Mouse (Mus musculus) 416B (cell line): Measurements from ENCODE around the gene Snap23.

Experiments used
- DNase-seq: peaks from one replicate; pipeline ENCODE4 v3.0.0; 2011; ENCODE audit warnings: low read depth

Gene Snap23

GRCm38 (mm10) chr2:120566886-120567797 lies at the start of gene Snap23:
TSS of gene Snap23 (plus strand) at chr2:120567671.
- DNase-seq: peak; percentile 94

- DNase-seq: peak; percentile 36
Observed at GRCm38 (mm10) chr2:120518547-120519210, 48.8 kb upstream of the Snap23 start.

- DNase-seq: no peak
Observed at GRCm38 (mm10) chr2:120526771-120527170, 40.7 kb upstream of the Snap23 start.

- DNase-seq: peak; percentile 31
Observed at GRCm38 (mm10) chr2:120529531-120529930, 37.9 kb upstream of the Snap23 start.

GRCm38 (mm10) chr2:120531223-120531622 lies 36.2 kb upstream of the Snap23 start:
- DNase-seq: peak; percentile 46

- DNase-seq: no peak
Observed at GRCm38 (mm10) chr2:120539333-120539732, 28.1 kb upstream of the Snap23 start.

GRCm38 (mm10) chr2:120539778-120540208 lies 27.7 kb upstream of the Snap23 start:
- DNase-seq: no peak

GRCm38 (mm10) chr2:120544732-120545131 lies 22.7 kb upstream of the Snap23 start:
- no peak for DNase-seq

- no peak for DNase-seq
Observed at GRCm38 (mm10) chr2:120556868-120557267, 10.6 kb upstream of the Snap23 start.

GRCm38 (mm10) chr2:120558813-120559212 lies 8.7 kb upstream of the Snap23 start:
- DNase-seq: peak; percentile 66

GRCm38 (mm10) chr2:120561524-120561923 lies 5.9 kb upstream of the Snap23 start:
- no peak for DNase-seq

GRCm38 (mm10) chr2:120562859-120563234 lies 4.6 kb upstream of the Snap23 start:
- DNase-seq: peak; percentile 49

- peak; percentile 94 for DNase-seq
Observed at GRCm38 (mm10) chr2:120563235-120563990, 4.1 kb upstream of the Snap23 start, which contains the start of gene Zfp106. TSS of gene Zfp106 (minus strand) at chr2:120563843.

GRCm38 (mm10) chr2:120564548-120565188 lies 2.8 kb upstream of the Snap23 start:
- peak; percentile 32 for DNase-seq

GRCm38 (mm10) chr2:120565363-120565762 lies 2.1 kb upstream of the Snap23 start:
- DNase-seq: peak; percentile 55

GRCm38 (mm10) chr2:120567798-120568320 lies 388 bp downstream of the Snap23 start:
- DNase-seq: peak; percentile 19

- DNase-seq: no peak
Observed at GRCm38 (mm10) chr2:120571081-120571480, 3.6 kb downstream of the Snap23 start.

- DNase-seq: peak; percentile 60
Observed at GRCm38 (mm10) chr2:120572161-120572560, 4.7 kb downstream of the Snap23 start.

- no peak for DNase-seq
Observed at GRCm38 (mm10) chr2:120575121-120575520, 7.7 kb downstream of the Snap23 start.

- DNase-seq: peak; percentile 75
Observed at GRCm38 (mm10) chr2:120575978-120576377, 8.5 kb downstream of the Snap23 start.

- no peak for DNase-seq
Observed at GRCm38 (mm10) chr2:120577799-120578198, 10.3 kb downstream of the Snap23 start.
